Mouse (Mus musculus) bone marrow, adult 2 months (tissue): Measurements from ENCODE around the gene Abi3.

Source experiments
- CTCF ChIP-seq: fragments of 200-500 bp; IDR thresholded peaks from 2 replicates; pipeline ENCODE4 v1.5.1; 2011; ENCODE audit warnings: low read length, control low read depth; ENCODE audit not compliant: control insufficient read depth, insufficient read depth
- POLR2A ChIP-seq: fragments of 200-500 bp; IDR thresholded peaks from 2 replicates; pipeline ENCODE4 v1.6.1; 2011; ENCODE audit warnings: low read depth, mild to moderate bottlenecking, control low read depth, low read length, borderline replicate concordance; ENCODE audit not compliant: control insufficient read depth

DNA sequence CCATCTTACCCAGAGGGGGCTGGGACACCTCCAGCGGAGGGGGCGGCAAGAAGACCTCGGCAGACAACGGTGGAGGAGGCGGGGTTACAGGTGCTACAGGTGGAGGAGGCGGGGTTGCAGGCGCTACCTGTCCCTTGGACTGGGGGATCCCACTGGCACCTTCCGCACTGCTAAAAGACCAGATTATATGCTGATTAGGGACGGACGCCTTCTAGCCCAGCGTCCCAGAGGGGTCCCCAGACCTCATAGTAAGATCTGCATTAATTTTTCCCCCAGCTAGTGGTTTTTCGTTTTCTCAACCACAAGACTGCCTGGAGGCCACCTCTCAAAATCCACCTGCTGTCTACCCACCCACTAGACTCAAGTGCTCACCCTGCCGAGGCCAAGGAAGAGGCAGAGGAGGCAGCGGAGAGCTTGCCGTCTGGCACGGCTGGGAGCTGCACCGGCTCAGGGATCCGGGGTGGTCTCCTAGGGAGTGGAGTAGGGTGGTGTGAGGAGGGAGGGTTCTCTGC lies 8.6 kb downstream of the Abi3 start:
- TF ChIP-seq CTCF (no peak), POLR2A (no peak)
